Mouse (Mus musculus) MEL (cell line): Measurements from ENCODE around the gene Ctsd.

ENCODE experiments used
- CTCF ChIP-seq, 3 experiments: IDR thresholded peaks in 2 of 3; conservative IDR thresholded peaks in 1 of 3; 2 replicates each; pipeline ENCODE4 v1.5.1; 2011 to 2012; ENCODE audit warnings: low read length in 3 of 3, low read depth in 2 of 3, mild to moderate bottlenecking in 2 of 3, improper control_type of control experiment in 1 of 3, inconsistent platforms in 1 of 3, mixed read lengths in 1 of 3, moderate library complexity in 1 of 3; ENCODE audit not compliant: control insufficient read depth in 1 of 3, insufficient read depth in 1 of 3, poor library complexity in 1 of 3, severe bottlenecking in 1 of 3
- GATA1 ChIP-seq: IDR thresholded peaks from 2 replicates; pipeline ENCODE4 v1.6.1; 2011; ENCODE audit warnings: low read depth, low read length, improper control_type of control experiment
- KAT2A ChIP-seq: conservative IDR thresholded peaks from 2 replicates; pipeline ENCODE4 v1.6.1; 2012; ENCODE audit warnings: low read depth, low read length, improper control_type of control experiment, inconsistent platforms
- MAFK ChIP-seq: IDR thresholded peaks from 2 replicates; pipeline ENCODE4 v1.6.1; 2011; ENCODE audit warnings: low read depth, mild to moderate bottlenecking, low read length, improper control_type of control experiment, borderline replicate concordance
- MAZ ChIP-seq: IDR thresholded peaks from 2 replicates; pipeline ENCODE4 v1.6.1; 2012; ENCODE audit warnings: low read depth, mild to moderate bottlenecking, inconsistent platforms, low read length, improper control_type of control experiment
- POLR2A ChIP-seq, 2 experiments: IDR thresholded peaks; 2 replicates each; pipeline ENCODE4 v1.6.1; 2011 to 2012; ENCODE audit warnings: low read length in 2 of 2, mild to moderate bottlenecking in 2 of 2, control low read depth in 1 of 2, improper control_type of control experiment in 1 of 2, low read depth in 1 of 2, moderate library complexity in 1 of 2; ENCODE audit not compliant: control insufficient read depth in 1 of 2, insufficient read depth in 1 of 2, poor library complexity in 1 of 2
- POLR2AphosphoS2 ChIP-seq: IDR thresholded peaks from 2 replicates; pipeline ENCODE4 v1.6.1; 2011; ENCODE audit warnings: low read length, improper control_type of control experiment
- RAD21 ChIP-seq: IDR thresholded peaks from 2 replicates; pipeline ENCODE4 v1.6.1; 2011; ENCODE audit warnings: mild to moderate bottlenecking, low read depth, low read length, improper control_type of control experiment
- SIN3A ChIP-seq: IDR thresholded peaks from 2 replicates; pipeline ENCODE4 v1.6.1; 2012; ENCODE audit warnings: low read length, improper control_type of control experiment, inconsistent platforms
- UBTF ChIP-seq: IDR thresholded peaks from 2 replicates; pipeline ENCODE4 v1.6.1; 2012; ENCODE audit warnings: low read depth, mild to moderate bottlenecking, inconsistent platforms, low read length, improper control_type of control experiment, moderate library complexity, borderline replicate concordance; ENCODE audit not compliant: insufficient read depth
- USF1 ChIP-seq: IDR thresholded peaks from 2 replicates; pipeline ENCODE4 v1.6.1; 2014; ENCODE audit warnings: low read depth, mild to moderate bottlenecking, inconsistent platforms, low read length, improper control_type of control experiment, moderate library complexity
- ZNF384 ChIP-seq: IDR thresholded peaks from 2 replicates; pipeline ENCODE4 v1.6.1; 2012; ENCODE audit warnings: low read depth, mild to moderate bottlenecking, inconsistent platforms, low read length, improper control_type of control experiment

GRCm38 (mm10) chr7:142351569-142351968 is 36.3 kb downstream of the Ctsd start:
- TF ChIP-seq SIN3A (peak; percentile 77), CTCF (IDR thresholded peaks at IDR 0.05 in 2 of 3, conservative IDR thresholded peaks at IDR 0.05 in 1 of 3; ENCODE audit: control insufficient read depth in 1 of 3, insufficient read depth in 1 of 3, low read depth in 2 of 3, low read length in 3 of 3, poor library complexity in 1 of 3, severe bottlenecking in 1 of 3) (no peak), MAFK (peak; percentile 23; the same call in 1 of the 2 replicates), USF1 (peak; percentile 99), UBTF (no peak), ZNF384 (no peak), RAD21 (no peak), MAZ (no peak), KAT2A (no peak), POLR2AphosphoS2 (no peak), GATA1 (peak; percentile 90), POLR2A (IDR thresholded peaks at IDR 0.05; ENCODE audit: control insufficient read depth in 1 of 2, insufficient read depth in 1 of 2, low read depth in 1 of 2, low read length in 2 of 2, poor library complexity in 1 of 2) (peak in 1 of 2 experiments; percentile 32; a peak in 1 of 4 replicates)
